Mouse (Mus musculus): ENCODE data around the gene En2. TPM values are rescaled to one million over a fixed set of nuclear protein-coding genes. Genes with fewer than 3 reads are reported as not detected.

En2 gene
- not detected in 2 replicates for polyA plus RNA-seq (2015; fragmentation: Nextera tagmentation; extraction: Ambion mirVana)

GRCm38 (mm10) chr5:28165358-28166255 is at the start of gene En2:
Gene En2, plus strand, starts transcription at chr5:28165694.
- no peak for ATAC-seq (ENCODE audit: low read depth)

GRCm38 (mm10) chr5:28117251-28117880 is 48.1 kb upstream of the En2 start:
- 6% methylated on average over 13 of the region's 13 CpGs for WGBS (ENCODE audit: insufficient replicate concordance)
- no peak overlapping the region for H3K4me3 ChIP-seq (ENCODE audit: low read depth, low read length)
- H3K4me2 ChIP-seq (ENCODE audit: low read depth, low read length) = no peak overlapping the region
- no peak overlapping the region for H3K27ac ChIP-seq (ENCODE audit: low read length)
- H3K36me3 ChIP-seq (ENCODE audit: control insufficient read depth, insufficient read depth) = no peaks in the 10 kb centered on the region
- peaks cover 51% of the 10 kb centered on the region for H3K27me3 ChIP-seq (ENCODE audit: control insufficient read depth, insufficient read depth, low read depth, low read length)
- no peaks in the 10 kb centered on the region for H3K9me3 ChIP-seq (replicated peaks; ENCODE audit: control insufficient read depth, low read length)
- H3K9ac ChIP-seq (ENCODE audit: low read depth, low read length) = no peak overlapping the region
- H3K4me1 ChIP-seq (ENCODE audit: control insufficient read depth, low read depth, low read length) = no peaks in the 10 kb centered on the region
- ATAC-seq (ENCODE audit: low read depth) = no peak

More at GRCm38 (mm10) chr5:28165358-28166255, at the start of gene En2:
- Histone ChIP-seq H3K36me3 (ENCODE audit: control insufficient read depth, insufficient read depth) (no peaks in the 10 kb centered on the region), H3K9me3 (replicated peaks; ENCODE audit: control insufficient read depth, low read length) (no peaks in the 10 kb centered on the region), H3K4me3 (ENCODE audit: low read depth, low read length) (peak within 1 kb of the TSS; percentile 45), H3K9ac (ENCODE audit: low read depth, low read length) (no peak within 1 kb of the TSS), H3K27ac (ENCODE audit: low read length) (no peak within 1 kb of the TSS), H3K27me3 (ENCODE audit: control insufficient read depth, insufficient read depth, low read depth, low read length) (peaks cover 95% of the 10 kb centered on the region), H3K4me1 (ENCODE audit: control insufficient read depth, low read depth, low read length) (no peaks in the 10 kb centered on the region; the same call in 1 of the 2 replicates), H3K4me2 (ENCODE audit: low read depth, low read length) (peak within 1 kb of the TSS; percentile 52)
- WGBS (ENCODE audit: insufficient replicate concordance) = under 1% methylated on average over 82 of the region's 113 CpGs

- WGBS (ENCODE audit: insufficient replicate concordance) = 1% methylated on average over 30 of the region's 30 CpGs
Observed at GRCm38 (mm10) chr5:28117882-28118530, 47.5 kb upstream of the En2 start.

GRCm38 (mm10) chr5:28118531-28118925 is 47.0 kb upstream of the En2 start:
- Histone ChIP-seq H3K27ac (ENCODE audit: low read length) (no peak overlapping the region), H3K4me2 (ENCODE audit: low read depth, low read length) (peak overlapping the region; percentile 53), H3K4me3 (ENCODE audit: low read depth, low read length) (peak overlapping the region; percentile 40), H3K27me3 (ENCODE audit: control insufficient read depth, insufficient read depth, low read depth, low read length) (peaks cover 63% of the 10 kb centered on the region), H3K9ac (ENCODE audit: low read depth, low read length) (no peak overlapping the region), H3K9me3 (replicated peaks; ENCODE audit: control insufficient read depth, low read length) (no peaks in the 10 kb centered on the region), H3K36me3 (ENCODE audit: control insufficient read depth, insufficient read depth) (no peaks in the 10 kb centered on the region), H3K4me1 (ENCODE audit: control insufficient read depth, low read depth, low read length) (no peaks in the 10 kb centered on the region)
- WGBS (ENCODE audit: insufficient replicate concordance) = 1% methylated on average over 19 of the region's 19 CpGs
- no peak for ATAC-seq (ENCODE audit: low read depth)

More at GRCm38 (mm10) chr5:28117882-28118530, 47.5 kb upstream of the En2 start:
- H3K9ac ChIP-seq (ENCODE audit: low read depth, low read length) = no peak overlapping the region
- H3K4me2 ChIP-seq (ENCODE audit: low read depth, low read length) = peak overlapping the region; percentile 53
- peak overlapping the region; percentile 40 for H3K4me3 ChIP-seq (ENCODE audit: low read depth, low read length)
- no peaks in the 10 kb centered on the region for H3K36me3 ChIP-seq (ENCODE audit: control insufficient read depth, insufficient read depth)
- no peaks in the 10 kb centered on the region for H3K9me3 ChIP-seq (replicated peaks; ENCODE audit: control insufficient read depth, low read length)
- H3K27me3 ChIP-seq (ENCODE audit: control insufficient read depth, insufficient read depth, low read depth, low read length) = peaks cover 57% of the 10 kb centered on the region
- no peak overlapping the region for H3K27ac ChIP-seq (ENCODE audit: low read length)
- no peaks in the 10 kb centered on the region for H3K4me1 ChIP-seq (ENCODE audit: control insufficient read depth, low read depth, low read length)
- no peak for ATAC-seq (ENCODE audit: low read depth)

GRCm38 (mm10) chr5:28119576-28119975 is 45.9 kb upstream of the En2 start:
- no peaks in the 10 kb centered on the region for H3K36me3 ChIP-seq (ENCODE audit: control insufficient read depth, insufficient read depth)
- H3K9ac ChIP-seq (ENCODE audit: low read depth, low read length) = no peak overlapping the region
- no peaks in the 10 kb centered on the region for H3K9me3 ChIP-seq (replicated peaks; ENCODE audit: control insufficient read depth, low read length)
- H3K4me3 ChIP-seq (ENCODE audit: low read depth, low read length) = no peak overlapping the region
- no peak overlapping the region for H3K4me2 ChIP-seq (ENCODE audit: low read depth, low read length)
- 24% methylated on average over 3 of the region's 3 CpGs for WGBS (ENCODE audit: insufficient replicate concordance)
- no peaks in the 10 kb centered on the region for H3K4me1 ChIP-seq (ENCODE audit: control insufficient read depth, low read depth, low read length)
- H3K27ac ChIP-seq (ENCODE audit: low read length) = no peak overlapping the region
- ATAC-seq (ENCODE audit: low read depth) = no peak
- H3K27me3 ChIP-seq (ENCODE audit: control insufficient read depth, insufficient read depth, low read depth, low read length) = peaks cover 73% of the 10 kb centered on the region

- WGBS (ENCODE audit: insufficient replicate concordance) = 2% methylated on average over 27 of the region's 27 CpGs
- ATAC-seq (ENCODE audit: low read depth) = 0 out of 2 replicates have a peak, but pooled peaks have one; percentile 24
- Histone ChIP-seq H3K4me2 (ENCODE audit: low read depth, low read length) (no peak overlapping the region), H3K9ac (ENCODE audit: low read depth, low read length) (no peak overlapping the region), H3K36me3 (ENCODE audit: control insufficient read depth, insufficient read depth) (no peaks in the 10 kb centered on the region), H3K4me1 (ENCODE audit: control insufficient read depth, low read depth, low read length) (no peaks in the 10 kb centered on the region), H3K27ac (ENCODE audit: low read length) (no peak overlapping the region), H3K4me3 (ENCODE audit: low read depth, low read length) (no peak overlapping the region), H3K27me3 (ENCODE audit: control insufficient read depth, insufficient read depth, low read depth, low read length) (peaks cover 80% of the 10 kb centered on the region), H3K9me3 (replicated peaks; ENCODE audit: control insufficient read depth, low read length) (no peaks in the 10 kb centered on the region)
Observed at GRCm38 (mm10) chr5:28122491-28123454, 42.7 kb upstream of the En2 start.

- 5% methylated on average over 11 of the region's 11 CpGs for WGBS (ENCODE audit: insufficient replicate concordance)
- no peaks in the 10 kb centered on the region for H3K4me1 ChIP-seq (ENCODE audit: control insufficient read depth, low read depth, low read length)
- H3K4me3 ChIP-seq (ENCODE audit: low read depth, low read length) = no peak overlapping the region
- peaks cover 74% of the 10 kb centered on the region for H3K27me3 ChIP-seq (ENCODE audit: control insufficient read depth, insufficient read depth, low read depth, low read length)
- ATAC-seq (ENCODE audit: low read depth) = no peak
- H3K27ac ChIP-seq (ENCODE audit: low read length) = no peak overlapping the region
- no peaks in the 10 kb centered on the region for H3K36me3 ChIP-seq (ENCODE audit: control insufficient read depth, insufficient read depth)
- no peak overlapping the region for H3K4me2 ChIP-seq (ENCODE audit: low read depth, low read length)
- H3K9me3 ChIP-seq (replicated peaks; ENCODE audit: control insufficient read depth, low read length) = no peaks in the 10 kb centered on the region
- no peak overlapping the region for H3K9ac ChIP-seq (ENCODE audit: low read depth, low read length)
Observed at GRCm38 (mm10) chr5:28123455-28123825, 42.1 kb upstream of the En2 start.

All from liver, embryonic 16.5 days (tissue).